Mouse (Mus musculus) kidney, adult 8-10 months (tissue): ENCODE results near the gene Lsm14a.
A peak's percentile ranks its signal among the peaks of the same experiment; 100 is the strongest.

ENCODE experiments used
- DNase-seq, 2 experiments: peaks; one replicate each; pipeline ENCODE4 v3.0.0; 2022

The Lsm14a gene

DNA sequence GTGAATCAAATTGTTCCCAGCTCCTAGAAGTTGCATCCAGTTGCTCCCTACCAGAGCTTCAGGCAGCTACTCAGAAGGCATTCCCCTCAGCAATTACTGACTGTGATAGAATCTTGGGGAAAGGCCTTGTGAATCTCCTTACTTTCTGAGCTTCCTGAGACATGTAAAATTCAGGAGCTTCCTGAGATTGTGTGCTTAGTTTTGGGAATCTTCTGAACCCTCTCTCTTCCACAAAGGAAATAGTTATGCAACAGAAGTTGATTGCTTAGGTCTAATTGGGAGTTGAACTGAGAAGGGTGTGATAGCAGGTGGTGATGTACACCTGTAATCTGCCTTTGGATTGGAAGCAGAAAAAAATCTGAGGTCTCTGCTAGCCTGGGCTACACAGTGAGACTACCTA is at the start of gene Lsm14a:
TSS of gene Lsm14a (minus strand) at position 101 of the 400 bp plus-strand sequence.
- DNase-seq, result no peak

DNA sequence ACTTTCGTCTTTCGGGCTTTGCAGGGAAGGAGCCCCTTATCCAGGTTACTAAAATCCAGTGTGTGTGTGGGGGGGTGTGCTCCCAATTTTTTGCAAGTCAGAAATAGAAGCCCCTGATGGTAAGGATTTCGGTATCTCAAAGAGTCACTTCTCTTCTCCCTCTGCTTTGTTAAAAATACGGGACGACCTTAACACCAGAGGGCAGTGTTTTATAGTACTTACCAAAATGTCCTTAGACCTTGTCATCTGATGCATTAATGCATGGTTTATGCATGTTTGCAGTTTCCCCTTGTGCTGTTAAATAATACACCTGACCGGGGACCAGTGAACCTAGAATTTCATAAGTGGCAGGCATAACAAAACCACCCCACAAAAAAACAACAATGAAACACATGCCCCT is 45.8 kb upstream of the Lsm14a start:
- peak in 1 of 2 experiments; percentile 8 for DNase-seq

DNA sequence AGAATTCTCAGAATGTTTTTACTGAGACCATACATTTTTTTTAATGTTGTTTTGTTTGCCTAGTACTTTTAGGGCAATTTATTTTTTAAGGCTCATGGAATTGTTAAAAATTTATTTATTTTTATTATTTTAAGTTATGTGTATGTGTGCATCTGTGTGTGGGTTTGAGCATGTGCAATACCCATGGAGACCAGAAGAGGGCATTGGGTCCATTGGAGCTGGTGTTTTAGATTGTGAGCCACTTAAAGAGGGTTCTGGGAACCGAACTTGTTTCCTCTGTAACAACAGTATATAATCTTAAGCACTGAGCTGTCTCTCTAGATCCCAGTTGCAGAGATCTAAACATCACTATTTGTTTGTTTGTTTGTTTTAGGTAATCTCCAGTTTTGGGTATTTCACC is 40.5 kb upstream of the Lsm14a start:
- no peak for DNase-seq

DNA sequence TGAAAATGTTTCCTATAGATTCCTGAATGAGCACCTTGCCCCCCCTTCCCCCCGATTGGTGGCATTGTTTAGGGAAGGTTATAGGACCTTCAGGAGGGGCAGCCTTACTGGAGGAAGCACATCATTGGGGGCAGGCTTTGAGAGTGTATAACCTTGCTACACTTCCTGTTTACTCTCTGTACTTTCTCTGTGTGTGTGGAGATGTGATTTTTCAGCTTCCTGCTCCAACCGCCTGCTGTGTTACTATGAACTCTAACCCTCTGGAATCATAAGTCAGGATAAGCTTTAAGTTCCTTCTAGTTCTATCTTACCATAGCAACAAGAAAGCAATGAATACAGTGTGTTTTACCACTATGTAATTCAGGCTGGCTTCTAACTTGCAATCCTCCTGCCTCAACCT is 28.1 kb upstream of the Lsm14a start:
- no peak for DNase-seq

DNA sequence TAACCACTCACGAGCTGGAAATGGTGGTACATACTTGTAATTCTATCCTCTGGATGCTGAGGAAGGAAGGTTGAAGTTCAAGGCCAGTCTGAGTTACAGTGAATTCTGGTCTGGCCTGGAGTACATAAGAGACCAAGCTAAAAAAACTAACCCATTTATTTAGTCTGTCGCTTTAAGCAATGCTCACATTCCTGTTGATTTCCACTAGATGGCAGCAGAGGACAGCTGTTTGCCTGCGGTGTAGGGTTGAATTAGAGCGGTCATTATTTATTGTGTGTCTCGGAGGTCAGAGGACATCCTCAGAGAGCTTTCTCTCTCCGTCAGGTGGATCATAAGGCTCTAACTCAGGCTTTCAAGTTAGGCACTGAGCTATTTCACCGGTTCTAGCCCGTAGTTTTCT is 14.4 kb upstream of the Lsm14a start:
- peak; percentile 26 to 47 for DNase-seq

DNA sequence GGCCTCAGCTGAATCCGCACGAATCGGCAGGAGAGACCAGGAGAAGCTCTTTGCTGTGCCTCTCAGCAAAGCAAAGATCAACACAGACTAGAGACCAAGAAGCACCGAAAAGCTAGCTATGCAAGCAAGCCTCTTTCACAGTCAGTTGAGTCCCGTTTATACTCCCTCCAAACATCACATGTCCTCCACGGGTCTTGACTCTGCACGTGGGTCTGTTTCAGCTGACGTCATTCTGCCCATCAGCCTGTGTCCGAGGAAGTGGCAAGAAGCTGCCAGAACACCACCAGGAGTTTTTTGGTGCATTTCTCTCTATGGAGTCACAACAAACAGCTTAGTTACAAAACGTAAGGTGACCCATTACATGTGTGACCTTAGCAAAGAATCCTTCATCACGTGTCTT is 10.8 kb upstream of the Lsm14a start:
- peak in 1 of 2 experiments; percentile 44 for DNase-seq

DNA sequence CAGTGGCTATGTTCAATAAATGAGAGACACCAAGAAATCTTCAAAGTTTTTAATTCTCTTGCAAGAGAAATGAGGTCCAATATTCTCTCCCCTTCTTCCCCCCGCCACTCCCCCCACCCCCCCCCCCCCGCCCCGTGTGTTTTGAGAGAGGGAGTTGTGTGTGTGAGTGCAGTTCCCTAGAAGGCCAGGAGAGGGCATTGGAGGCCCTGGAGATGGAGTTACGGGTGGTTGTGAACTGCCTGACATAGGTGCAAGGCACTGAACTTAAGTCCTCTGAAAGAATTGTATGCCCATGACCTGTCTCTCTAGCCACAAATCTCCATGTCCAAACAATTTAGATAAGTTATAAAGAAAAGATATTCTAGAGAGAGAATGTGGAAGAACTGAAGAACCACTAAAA is 7.0 kb upstream of the Lsm14a start:
- DNase-seq, result no peak

DNA sequence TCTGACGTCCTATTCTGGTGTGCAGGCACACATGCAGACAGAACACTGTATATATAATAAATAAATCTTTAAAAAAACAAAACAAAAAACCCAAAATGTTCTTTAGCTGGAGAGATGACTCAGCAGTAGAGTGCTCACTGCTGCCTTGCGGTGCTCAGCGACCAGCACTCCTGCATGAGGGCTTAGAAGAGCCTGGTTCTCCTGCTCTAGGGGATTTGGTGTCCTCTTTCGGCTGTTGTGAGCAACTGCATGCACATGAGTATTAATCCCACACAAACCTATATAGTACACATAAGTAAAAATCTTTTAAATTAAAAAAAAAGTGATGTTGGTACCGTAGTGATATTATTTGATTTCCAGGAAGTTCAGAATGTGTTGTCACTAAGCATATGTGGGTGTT is 5.7 kb upstream of the Lsm14a start:
- DNase-seq, result no peak

DNA sequence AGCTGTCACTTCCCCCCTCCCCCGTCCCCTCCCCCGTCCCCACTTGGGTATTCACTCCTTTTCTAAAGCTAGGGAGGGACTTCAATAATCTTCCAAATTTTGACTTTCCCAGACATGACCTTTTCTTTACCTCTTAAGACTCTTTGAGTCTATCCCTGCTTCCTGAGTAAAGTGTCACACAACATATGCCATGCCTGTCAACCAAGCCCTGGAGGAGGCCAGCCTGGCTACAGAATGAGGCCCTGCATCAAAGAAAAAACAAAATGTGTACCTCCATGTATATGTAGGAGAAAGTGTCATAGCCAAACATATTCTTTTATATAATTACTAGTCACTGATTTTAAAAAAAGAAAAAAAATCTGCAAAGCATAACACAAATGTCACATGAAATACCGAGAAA is 3.7 kb upstream of the Lsm14a start:
- DNase-seq, result no peak

DNA sequence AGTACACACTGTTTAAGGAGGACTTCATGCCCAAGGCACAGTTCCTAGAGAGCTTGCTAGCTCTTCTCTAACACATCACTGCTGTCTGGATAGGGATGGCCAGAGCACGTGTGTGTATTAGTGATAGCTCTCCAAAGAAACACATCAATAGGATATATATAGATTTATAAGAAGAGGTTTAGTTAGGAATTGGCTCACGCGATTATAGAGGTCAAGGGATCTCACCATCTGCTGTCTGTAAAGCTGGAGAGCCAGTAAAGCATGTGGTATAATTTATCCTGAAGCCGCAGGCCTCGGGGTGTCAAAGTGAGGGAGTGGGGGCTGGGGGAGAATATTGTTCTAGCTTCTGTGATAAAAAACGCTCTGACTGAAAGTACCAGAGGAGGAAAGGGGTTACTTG is 2.6 kb upstream of the Lsm14a start:
- no peak for DNase-seq

DNA sequence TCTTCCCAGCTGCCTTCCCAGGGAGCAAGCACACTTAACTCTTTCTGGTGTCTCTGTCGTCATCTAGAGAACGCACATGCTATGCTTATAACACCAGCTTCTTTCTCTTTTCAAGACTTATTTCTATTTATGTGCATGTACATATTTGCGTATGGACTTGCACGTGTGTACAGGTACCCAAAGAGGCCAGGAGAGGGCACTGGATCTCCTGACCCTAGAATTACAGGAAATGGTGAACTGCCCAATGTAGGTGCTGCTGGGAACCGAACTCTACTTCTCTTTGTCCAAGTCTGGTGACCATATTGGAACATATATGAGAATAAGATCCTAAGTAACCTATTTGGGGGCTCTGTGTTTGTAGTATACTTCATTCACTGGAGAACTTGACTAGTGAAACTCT is 1.5 kb upstream of the Lsm14a start:
- no peak for DNase-seq

DNA sequence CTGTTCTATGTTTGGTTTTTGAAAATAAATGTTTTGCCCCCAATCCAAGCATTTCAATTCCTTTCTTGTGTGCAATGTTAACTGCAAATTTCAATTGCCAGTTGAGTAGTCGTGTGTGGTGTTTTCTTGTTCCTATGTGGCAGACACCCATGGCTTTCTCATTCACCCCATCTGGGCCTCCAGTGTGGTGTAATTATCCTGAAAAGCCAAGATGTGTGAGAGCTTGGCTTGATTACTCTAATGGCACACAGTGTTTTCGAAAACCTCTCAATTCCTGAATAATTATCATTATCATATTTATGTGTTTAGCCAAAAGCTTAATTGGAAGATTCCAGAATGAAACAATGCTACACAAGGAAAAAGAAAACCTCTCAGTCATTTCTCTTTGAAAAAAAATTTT is 976 bp upstream of the Lsm14a start:
- no peak for DNase-seq

DNA sequence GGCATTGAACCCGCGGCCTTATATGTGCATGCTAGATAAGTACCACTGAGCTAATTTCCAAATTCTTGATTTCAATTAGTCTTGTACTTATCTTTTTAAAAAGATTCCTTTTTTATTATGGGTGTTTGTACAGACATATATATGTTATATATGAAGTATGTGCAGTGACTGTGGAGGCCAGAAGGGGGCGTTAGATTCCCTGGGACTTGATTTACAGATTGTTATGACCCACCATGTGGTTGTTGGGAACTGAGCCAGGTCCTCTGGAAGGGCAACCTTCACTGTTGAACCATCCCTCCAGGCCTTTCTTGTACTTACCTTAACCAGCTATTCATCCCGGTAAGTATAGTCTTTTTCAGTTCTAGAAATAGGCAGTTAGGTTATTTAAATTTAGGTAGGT is 780 bp downstream of the Lsm14a start:
- DNase-seq, result no peak

DNA sequence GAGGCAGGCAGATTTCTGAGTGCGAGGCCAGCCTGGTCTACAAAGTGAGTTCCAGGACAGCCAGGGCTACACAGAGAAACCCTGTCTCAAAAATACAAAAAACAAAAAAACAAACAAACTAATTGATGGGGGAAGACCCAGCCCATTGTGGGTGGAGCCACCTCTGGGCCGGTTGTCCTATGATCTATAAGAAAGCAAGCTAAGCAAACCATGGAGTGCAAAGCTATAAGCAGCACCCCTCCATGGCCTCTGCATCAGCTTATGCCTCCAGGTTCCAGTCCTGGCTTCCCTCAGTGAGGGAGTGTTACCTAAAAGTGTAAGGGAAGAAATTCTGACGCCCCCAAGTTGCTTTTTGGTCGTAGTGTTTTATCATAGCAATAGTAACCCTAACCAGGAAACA is 1.4 kb downstream of the Lsm14a start:
- DNase-seq, result no peak

DNA sequence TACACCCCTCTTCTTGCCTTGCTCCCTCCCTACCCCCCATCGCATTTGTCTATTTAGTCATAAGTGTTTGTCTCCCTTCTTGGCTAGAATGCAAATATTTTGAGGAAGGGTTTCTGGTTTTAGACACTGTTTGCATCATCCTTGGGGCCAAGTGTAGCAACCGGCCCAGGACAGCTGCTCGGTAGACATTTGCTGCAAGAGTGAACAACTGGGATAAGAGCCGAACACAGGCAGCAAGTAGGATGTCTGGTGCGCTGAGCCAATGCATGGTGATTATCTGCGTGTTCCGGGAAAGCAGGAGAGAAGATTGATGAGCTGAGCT is 2.3 kb downstream of the Lsm14a start:
- no peak for DNase-seq

DNA sequence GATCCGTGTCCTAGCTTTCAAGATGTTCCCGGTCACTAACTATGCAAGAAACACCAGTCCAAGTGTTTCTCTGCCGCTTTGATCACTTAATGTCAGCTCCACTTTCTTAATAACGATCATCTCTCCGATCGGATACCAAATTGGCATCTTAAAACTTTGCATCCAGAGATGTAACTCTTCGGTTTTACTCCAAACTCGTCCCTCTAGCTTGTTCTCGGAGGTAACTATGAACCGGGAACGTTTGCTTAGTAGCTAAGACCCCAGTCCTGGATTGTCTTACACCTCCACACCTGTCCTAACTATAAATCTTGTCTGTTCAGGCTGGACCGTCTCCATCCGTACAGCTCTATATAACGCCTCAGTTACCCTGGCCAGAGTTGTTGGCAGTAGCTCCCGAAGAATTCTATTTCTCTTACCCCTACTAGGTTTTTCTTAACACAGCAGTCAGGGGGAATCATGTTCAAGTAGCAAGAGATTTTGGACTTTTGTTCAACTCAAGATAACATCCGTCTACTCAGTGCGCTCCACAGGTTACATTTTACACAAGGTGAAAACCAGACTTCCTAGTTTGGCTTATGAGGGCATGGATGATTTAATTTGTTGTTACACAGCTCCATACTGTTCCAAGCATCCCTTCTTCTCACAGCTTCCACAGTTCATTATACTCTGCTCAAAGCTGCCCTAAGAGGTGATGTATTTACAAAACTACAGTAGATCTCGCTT is 2.8 kb downstream of the Lsm14a start:
- DNase-seq, result no peak

DNA sequence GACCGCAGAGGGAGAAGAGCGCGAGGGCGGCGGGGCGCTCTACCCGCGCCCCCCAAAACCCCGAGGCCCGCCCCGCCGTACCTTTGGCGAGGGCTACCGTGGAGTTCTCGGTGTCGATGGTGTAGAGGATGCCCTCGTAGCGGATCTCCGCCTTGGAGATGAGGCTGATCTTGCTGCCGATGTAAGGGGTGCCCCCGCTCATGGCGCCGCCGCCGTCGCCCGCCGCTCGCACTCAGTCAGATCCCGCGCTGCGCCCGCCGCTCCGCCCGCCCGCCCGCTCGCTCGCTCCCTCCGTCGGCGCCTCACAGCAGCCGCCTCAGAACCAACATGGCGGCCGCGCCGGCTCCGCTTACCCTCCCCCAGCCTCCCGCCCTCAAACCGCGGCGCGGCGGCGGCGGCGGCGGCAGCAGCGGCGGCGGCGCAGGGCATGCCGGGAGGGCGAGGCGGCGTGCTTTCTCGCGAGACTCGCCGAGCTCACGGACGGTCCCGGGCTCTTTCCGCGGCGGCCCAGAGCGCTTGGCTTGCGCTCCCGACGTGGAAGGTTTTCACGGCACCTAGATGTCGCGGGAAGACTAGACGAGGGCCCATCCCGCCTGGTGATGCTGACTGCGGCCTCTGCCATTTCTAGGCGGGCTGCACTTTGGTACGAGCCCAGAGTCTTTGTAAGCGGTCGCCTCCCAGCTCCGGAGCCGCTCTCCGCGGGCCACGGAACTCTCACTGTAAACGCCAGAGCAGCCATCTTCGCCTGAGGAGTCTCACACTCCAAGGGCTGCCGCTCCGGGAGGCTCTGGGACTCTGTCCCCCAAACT is 3.6 kb downstream of the Lsm14a start:
- peak; percentile 92 to 93 for DNase-seq

DNA sequence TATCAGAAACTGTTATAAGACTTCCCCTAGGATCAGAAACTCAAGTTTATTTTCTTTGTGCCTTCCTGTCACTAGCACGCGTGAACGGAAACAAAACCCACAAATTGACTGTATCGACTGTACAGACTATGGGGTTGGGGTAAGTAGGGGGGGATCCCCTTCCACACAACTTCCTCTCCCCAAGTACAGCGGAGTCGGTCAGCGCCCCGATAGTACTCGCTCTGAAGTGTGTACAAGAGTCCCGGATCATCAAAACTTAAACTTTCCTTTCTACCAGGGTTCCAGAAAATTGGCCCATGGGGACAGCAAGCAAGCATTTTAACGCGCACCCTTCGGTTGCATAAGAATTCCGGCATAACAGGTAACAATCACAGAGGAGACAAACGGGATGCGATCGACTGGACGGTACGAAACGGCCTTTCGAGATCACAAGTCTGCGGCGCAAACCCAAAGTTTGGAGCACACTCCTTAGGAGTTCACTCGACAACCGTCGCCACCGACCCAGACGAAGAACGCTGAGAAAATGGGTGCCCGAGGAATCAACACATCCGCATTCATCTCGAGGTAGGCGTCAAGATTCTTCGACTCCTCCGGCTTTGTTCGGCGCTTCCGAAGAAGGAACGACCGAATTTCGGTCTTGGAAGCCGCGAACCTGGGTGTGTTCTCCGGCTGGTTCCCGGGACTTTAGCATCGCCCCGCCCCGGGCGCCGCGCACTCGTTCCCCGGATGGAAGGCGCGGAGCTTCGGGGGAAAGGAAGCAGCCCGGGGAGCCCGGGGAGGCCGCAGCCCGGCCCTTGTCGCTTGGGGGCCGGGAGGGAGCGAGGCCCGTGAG is 4.5 kb downstream of the Lsm14a start:
- peak; percentile 59 to 71 for DNase-seq

DNA sequence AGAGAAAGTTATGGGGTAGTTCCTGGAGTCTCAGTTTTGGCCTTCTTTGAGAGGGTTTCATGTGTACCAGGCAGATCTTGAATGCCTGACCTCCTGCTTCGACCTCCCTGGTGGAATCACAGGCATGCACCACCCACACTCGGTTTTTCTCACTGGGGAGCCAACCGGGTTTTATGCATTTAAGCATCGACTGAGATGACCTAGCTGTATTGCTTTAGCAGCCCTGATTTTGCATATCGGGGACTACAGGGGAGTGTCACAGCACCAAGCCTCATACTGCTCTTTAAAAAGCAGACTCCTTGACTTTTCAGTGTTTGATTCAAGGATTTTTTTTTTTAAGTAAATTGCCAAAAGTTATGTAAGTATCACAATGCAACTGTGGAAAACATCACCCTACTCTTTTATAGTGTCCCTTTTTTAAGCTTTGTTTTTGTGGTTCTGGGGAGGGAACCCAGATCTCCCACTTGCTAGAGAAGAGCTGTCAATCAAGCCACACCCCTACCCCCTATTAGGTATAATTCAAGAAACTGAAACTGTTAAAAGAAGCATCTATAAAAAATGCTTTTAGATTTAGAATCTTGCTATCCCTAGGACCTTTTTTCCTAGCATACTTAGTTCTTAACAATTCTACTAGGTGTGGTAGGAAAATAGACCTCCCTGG is 5.2 kb downstream of the Lsm14a start:
- DNase-seq, result no peak

DNA sequence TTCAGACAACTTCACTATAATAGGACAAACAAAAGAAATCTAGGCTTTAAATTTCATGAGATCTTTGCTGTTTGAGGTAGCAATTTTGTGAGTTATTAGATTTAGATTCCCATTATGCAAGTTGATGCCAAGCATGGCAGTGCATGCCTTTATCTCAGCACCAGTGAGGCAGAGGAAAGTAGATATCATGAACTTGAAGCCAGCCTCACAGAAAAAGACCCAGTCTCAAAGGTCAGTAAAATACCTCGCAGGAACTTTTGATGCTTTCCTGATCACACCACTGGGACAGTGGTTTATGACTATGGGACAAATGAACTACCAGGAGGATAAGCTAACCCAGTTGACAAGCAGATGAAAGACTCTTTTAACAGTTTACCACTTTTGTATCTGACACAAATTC is 10.3 kb downstream of the Lsm14a start:
- no peak for DNase-seq

DNA sequence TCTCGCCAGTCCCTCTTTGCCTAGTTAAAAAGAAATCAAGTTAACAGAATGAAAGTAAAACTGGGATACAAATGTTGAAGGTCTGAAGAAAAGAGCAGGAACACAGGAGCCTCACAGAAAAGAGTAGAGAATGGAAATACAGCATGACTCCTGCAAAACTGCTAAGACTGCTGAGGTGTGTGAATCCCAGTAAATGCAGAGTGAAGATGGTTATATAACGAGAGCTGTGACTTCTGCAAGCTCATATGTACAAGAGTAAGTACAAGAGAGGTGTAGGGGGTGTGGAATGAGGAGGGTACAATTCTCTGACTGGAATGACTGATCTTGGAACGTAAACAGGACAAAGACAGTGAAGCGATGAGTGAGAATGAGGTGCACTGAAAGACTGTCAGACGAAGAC is 11.4 kb downstream of the Lsm14a start:
- no peak for DNase-seq

DNA sequence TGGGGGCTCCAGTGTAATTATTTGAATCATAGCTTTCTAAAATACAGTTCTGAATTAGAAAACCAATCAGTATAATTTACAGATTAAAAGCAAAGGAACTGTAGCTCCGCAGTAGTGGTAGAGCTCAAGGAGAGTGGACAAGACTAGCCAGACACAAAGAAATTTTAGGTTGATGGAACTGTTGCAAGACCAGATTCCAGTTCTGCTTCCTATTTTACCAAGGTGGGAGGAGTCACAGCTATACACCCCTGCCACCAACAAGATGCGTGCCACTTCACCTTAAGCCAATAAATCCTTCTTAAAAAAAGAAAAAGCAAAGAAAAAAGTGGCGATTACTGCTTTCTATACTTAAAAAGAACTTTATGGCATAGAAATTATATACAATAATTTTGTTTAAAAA is 12.8 kb downstream of the Lsm14a start:
- no peak for DNase-seq

DNA sequence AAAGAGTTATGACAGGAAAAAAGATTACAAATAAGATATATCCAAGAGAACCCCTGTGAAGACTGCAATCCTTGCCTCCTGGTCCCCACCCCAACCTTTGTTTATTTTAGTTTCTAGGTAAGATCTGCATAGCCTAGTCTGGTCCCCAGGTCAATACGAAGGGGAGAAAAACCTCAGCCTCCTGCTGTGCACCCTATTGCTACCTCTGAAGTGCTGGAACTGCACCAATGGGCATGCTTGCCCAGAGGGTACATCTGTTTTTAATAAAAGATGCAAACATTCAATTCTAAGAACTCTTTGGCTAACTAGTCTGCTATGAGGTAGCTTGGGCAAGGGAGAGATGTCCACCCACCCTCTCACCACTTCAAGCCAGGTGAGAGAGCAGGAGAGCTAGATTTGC is 19.2 kb downstream of the Lsm14a start:
- DNase-seq, result no peak
